Mouse (Mus musculus) liver, adult 2 months (tissue): ENCODE measurements at regions not wholly inside any gene's neighbourhood (a gene's known extent, or its start where the extent isn't known, plus 50 kb on each side); places are given as distances from the start of the nearest gene placed in this dataset.

Experiments used
- CTCF ChIP-seq: fragments of 200-500 bp; IDR thresholded peaks from 2 replicates; pipeline ENCODE4 v1.5.1; 2011; ENCODE audit warnings: low read depth, low read length, control low read depth
- POLR2A ChIP-seq: fragments of 200-500 bp; IDR thresholded peaks from 2 replicates; pipeline ENCODE4 v1.6.1; 2011; ENCODE audit warnings: low read length, control low read depth; ENCODE audit not compliant: insufficient read depth; ENCODE audit errors: extremely low read depth

DNA sequence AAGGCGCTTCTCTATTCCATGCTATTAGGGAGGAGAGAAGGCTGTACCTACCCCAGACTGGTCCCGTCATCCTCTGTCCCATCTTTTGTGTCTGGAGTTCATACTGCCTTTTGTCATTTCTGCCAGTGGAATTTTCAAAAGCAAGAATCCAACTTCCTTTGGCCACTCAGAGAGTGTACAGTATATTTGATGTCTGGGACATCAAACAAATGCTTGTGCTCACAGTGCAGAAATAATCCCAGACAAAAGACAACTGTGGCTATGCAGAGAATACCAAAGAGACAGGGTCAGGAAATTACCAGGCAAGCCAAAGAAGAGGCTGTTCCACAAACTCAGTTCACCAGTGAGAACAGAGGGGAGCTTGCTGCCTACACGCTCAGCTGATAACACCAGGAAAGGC lies 291.9 kb upstream of the Tle4 start:
- TF ChIP-seq CTCF: no peak
- TF ChIP-seq POLR2A: no peak
